Mouse (Mus musculus): ENCODE measurements around the gene Ppm1g.

Gene Ppm1g

DNA sequence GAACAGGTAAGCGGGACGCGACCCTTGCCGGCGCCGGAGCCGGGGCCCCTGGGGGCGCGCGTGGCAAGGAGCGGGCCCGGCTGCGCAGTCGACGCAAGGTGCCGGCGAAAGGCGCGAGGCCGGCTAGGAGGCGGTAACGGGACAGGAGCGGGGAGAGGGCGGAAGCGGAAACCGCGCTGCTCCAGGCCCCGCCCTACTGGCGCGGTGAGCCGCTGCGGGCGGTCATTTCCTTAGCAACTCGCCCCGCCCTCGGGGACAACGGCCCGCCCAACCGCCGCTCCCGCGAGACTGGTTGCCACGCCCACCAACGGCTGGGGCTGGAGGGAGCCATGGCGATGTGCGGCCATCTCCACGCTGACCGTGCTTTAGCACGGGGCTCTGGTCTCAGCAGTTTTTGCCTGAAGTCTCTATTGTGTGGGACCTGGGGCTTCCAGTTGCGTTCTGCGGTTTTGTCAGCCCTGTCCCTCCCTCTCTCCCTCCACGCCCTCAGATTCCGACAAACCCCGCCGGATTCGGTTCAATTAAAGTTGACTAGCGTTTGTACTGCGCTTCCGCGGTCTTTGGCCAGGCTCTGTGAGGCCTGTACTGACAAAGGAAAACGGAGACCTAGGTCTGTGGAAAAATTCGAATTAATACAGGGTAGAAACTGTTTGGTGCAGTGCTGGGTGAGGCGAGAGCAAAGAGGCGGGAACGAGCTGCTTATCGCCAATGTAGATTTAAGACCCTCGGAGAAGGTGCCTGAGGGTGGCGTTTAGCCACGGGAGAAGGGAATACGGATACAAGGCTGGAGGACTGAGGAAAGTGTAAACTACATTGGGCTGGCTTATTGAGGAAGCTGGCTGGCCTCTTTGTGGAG lies at the start of gene Ppm1g:
Gene Ppm1g, minus strand, starts transcription at position 240 of the 856 bp plus-strand sequence.
- DNase-seq: peak; percentile 96 to 97

DNA sequence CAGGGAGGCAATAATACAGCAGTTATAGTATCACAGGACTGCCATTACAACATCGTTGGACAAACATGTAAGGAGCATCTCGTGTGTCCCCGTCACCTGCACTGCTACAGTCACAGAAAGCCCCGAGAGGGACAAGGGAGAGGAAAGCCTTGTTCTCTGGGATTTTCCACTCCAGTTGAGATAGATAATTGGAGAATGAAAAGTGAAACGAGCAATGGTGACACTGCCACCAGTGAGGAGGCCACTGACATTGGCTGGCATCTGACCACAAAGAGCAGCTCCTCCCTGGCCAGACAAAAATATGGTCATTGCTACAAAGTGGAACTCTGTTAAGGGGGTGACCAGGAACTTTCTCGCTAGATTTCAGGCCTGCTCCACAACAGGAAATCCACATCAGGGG lies 47.2 kb upstream of the Ppm1g start:
- no peak for DNase-seq

DNA sequence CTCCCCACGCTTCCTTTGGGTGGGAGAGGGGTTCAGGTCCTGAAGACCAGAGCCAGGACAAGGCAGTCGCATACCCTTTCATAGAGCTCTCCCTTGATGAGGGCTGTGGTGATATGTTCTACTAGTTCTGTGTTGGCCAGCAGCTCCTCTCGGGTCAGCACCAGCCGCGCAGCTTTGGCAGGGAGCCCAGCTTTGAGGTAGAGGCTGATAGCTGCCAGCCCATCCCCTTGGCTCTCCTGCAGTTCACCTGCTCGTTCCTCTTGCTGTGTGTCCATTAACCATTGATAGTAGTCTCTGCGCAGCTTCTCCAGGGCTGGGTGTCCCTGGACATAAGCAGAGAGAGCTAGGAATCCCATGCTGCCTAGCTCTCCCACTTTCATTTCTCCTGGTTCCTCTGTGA lies 45.6 kb upstream of the Ppm1g start:
- no peak for DNase-seq

DNA sequence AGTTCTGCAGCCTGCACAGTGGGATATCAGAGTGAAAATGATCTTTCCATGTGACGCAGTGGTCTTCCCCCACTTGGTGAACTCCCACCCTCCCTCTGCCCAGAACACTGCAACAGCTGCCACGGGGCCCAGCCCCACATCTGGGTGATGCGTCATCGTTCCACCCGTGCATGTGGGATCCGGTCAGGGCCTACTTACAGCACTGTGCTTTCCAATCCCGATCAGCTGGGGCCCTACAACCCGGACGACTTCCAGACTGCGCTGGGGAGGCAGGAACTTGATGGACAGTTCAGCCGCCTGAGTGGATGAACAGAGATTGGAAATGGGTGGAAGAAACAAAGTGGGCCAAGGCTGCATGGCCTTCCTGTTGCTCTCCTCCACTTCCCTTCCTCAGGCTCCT lies 37.1 kb upstream of the Ppm1g start:
- DNase-seq: no peak

DNA sequence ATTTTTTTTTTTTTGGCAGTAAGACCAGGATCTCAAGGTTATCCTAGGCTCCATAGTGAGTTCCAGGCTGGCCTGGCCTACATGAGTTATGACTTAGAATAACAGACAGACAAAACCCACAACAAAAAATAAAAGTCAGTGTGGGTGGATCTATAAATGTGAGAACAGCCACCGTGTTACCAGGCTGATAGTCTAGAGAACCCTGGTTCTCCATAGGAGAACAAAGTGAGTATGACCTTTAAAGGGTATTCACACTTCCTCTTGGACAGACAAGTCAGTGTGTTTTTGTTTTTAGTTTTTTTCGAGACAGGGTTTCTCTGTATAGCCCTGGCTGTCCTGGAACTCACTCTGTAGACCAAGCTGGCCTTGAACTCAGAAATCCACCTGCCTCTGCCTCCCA lies 35.5 kb upstream of the Ppm1g start:
- DNase-seq: no peak

DNA sequence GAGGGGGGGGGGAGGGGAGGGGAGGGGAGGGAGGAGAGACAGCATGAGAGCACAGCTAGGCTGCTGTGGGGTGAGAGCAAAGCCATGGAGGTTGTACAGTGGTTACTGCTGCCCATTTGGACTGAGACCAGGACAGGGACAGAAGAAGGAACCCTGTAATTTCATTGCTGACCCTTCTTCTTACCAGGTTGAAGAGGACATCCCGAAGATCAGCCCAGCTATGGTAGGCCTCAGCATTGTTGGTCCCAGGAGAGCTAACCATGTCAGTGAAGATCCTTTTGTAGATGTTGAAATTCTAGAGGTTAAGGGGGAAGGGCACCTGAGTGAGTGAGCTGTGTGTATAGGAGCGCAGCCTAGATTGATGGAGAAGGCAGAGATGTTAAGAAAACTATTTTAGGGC lies 34.9 kb upstream of the Ppm1g start:
- DNase-seq: no peak

DNA sequence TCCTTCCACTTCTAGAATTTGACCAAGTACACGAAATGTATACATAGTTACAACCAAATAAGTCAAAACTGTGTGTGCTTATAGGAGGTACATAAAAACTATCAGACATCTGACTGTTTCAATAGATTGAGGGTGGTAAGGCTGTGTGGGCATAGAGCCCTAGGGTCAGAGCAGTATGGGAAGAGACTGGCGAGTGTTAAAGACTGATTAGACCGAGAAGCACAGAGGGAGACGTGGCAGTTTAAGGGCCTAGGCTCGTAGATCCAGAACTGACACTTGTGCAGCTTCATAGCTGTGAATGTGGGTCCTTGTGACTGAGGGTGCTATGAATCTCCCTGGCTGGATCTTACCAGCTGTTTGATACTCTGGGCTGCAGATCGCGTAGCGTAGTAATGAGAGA lies 34.4 kb upstream of the Ppm1g start:
- no peak for DNase-seq

DNA sequence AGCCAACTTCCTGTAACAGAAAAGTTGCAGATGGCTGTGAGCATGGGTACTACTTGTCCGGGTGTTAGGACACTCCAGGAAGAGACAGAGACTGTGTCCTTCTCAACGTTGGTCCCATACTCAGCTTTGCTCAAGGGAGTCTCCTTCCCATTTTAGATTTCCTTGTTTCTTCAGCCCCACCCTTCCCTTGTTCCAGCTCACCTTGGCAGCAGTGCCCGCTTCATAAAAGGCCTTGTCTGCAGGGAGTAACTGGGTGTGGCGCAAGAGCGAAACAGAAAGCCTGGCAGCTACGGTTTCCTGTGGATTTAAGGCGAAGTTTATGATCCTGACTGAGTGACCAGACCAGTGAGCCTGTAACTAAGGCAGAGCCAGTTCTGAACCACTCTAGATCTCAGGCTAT lies 34.0 kb upstream of the Ppm1g start:
- DNase-seq: peak; percentile 82 to 90

DNA sequence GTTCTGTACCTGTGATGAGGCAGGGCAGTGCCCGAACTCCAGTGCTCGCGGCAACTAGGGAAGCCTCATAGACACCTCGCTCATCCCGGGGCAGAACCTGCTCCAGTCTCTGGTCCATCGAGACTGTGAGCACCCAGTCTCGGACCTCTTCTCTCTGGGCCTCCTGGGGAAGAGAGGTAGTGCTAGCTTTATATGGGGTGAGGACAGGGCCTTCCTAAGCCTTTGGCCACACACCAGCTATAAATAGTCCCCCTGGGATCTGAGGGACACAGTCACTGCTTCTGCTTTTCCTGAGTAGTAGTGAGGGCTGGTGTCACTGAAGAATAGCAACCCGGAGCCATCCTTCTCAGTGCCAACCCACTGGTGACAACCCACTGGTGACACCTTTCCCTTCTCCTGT lies 33.3 kb upstream of the Ppm1g start:
- DNase-seq: no peak

DNA sequence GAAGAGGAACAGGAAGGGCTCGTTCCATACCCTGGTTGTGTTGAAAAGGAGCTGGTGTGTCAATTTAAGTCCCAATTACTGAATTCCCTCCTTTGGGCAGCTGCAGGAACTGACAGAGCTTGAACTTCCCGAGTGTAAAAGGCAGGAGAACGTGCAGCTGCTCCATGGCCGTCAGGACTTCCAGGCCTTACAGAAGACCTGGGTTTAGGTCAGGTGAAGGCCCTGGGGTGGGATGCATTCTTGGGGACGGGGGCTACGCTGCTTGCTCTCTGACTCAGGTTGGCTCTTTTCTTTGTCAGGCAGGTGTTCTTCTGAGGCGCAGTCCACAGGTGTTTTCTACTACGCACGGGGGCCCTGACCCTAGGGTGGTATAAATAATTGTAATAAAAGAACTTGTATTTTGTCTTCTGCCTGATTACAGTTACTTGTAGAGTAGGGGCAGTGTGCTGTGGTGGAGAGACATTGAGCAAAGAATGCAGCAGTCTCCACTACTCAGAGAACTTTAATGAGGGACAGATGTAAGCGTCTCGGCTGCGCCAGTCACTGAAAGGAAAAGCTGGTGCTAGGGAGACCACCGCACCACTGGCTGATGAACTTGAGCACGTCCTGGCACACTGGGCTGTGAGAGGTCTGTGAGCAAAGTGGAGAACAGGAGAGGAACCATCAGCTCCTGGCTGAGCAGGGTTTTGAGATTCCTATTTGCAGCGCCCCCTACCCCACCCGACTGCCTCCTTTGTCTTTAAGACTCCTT lies 32.5 kb upstream of the Ppm1g start:
- no peak for DNase-seq

DNA sequence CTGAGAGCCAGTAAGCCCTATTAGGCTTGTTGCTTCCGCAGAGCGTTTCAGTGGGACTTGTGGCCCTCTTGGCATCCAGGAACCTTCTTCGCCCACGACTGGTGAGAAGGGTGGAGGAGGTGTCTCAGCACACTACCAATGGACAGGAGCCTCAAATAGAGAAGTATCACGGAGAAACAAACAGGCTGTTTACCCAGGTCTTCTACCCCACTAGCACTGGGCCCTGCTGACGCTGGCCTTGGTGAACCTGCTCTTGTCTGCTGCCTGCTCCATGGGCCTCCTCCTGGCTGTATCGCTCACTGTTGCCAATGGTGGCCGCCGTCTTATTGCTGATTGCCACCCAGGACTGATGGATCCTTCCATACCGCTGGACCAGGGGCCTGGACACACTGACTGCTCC lies 31.7 kb upstream of the Ppm1g start:
- no peak for DNase-seq

DNA sequence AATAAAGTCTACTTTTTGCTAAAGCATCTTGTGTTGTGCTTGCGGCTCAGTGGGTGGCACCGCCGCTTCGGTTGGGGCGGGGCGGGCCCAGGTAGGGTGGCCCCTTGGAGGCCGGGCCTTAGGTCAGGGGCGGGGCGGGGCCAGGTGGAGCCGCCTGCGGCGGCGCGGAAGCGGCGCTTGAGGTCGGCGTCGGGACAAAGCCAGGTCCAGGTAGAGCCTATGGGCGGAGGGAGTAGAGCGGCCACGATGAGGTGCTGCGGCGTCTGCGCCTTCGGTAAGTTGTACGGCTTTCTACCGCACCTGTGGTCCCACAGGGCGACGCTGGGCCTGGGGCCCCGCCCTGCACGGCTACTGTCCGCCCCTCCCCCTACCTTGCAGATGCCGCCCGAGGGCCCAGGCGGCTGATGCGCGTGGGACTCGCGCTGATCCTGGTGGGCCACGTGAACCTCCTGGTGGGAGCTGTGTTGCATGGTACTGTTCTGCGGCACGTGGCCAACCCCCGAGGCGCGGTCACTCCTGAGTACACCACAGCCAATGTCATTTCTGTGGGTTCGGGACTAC lies 31.1 kb upstream of the Ppm1g start, which contains the start of gene Krtcap3:
Gene Krtcap3, plus strand, starts transcription at position 151 of the 561 bp plus-strand sequence.
- DNase-seq: peak; percentile 77 to 85

DNA sequence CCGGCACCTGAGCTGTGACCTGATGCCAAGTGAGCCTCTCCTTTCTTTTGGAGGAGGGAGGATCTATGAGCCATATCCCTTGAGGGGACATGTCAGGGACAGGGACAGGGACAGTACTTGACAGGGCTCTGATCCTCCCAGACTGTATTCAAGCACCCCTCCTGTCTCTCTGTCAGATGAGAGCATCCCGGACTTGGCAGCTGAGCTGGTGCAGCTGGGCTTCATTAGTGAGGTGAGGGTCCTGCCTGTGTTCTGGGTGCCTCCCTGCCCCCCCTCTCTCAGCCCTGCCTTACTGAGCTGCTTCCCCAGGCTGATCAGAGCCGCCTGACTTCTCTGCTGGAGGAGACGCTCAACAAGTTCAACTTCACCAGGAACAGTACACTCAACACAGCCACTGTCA lies 30.2 kb upstream of the Ppm1g start:
- no peak for DNase-seq

DNA sequence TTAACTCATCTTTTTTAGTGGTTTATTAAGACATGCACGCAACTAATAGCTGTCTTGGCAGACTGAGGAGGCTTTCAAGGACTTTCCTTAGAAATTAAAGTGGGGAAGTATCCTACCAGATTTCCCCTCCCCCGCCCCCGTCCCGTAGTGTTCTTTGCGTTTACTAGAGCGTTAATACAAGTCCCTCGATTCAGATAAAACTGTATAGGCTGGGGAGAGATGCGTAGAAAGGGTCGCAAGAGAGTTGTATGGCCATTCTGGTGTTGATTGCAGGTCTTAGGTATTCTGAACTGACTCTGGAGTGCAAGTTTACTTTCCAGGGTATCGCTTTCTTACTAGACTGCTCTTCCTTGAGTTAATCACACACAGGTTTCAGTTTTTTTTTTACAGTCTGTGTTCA lies 21.7 kb upstream of the Ppm1g start:
- DNase-seq: no peak

DNA sequence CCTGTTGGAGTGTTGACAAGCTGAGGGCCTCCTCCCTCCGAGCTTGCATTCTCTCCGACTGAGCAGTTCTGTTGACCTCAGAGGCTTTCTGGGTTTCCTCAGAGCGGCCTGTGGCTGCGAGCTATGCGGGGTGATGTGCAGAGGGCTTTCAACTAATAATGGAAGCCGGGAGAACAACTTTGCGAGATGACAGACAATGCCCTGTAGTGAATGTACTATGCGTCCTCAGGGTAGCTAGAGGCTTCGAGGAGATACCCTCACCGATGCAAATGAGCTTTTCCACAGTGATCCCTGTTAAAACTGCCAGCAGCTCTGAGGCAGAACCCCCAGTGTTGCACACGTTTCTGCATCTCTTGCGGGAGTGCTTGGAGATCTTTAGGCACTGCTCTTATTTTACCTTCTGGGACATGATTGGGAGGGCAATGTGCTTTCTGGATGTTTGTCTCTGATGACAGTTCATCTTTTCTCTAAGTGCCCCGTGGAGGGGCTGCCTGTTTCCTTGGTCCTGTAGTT lies 21.1 kb upstream of the Ppm1g start:
- DNase-seq: no peak

DNA sequence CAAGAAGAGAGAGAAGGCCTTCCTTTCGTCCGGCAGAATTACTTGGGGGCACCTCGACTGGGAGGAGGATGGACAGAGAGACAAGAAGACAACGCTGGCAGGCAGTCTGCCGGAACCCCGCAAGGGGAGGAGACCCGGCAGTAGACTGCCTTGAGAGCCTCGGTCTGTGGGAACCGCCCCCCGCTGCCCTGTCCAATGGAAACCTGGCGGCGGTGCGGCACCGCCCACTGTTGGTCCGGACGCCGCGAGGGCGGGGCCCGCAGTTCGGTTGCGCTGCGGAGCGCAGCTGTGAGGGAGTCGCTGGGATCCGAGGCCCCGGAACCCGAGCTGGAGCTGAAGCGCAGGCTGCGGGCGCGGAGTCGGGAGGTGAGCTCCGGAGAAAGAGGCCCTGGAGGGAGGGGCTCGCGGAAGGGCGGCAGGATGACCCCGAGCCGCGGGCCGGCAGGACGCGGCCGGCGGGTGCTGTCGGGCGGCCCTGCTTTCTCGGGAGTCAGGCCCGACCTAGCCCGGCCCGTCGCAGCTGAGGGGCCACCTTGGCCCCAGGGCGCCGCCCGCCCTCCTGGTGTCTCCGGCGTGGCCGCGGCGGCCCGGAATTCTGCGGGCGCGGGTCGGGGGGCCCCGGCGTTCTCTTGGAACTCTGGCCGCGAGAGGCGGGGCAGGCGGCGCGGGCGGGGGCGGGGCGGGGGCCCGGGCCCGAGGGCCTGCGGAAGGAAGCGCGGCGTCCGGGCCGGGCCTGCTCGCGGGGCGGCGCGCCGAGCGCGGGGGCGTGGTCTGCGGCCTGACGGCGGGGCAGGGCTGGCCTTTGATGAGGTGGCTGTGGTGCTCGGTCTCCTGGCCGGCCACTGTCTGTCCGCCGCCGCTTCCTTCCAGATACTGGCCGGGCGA lies 20.4 kb upstream of the Ppm1g start, which contains the start of the genes Nrbp1 and Gm9970:
Gene Nrbp1, plus strand, starts transcription at position 228 of the 885 bp plus-strand sequence.
Gene Gm9970, minus strand, starts transcription at position 596 of the 885 bp plus-strand sequence.
- DNase-seq: peak; percentile 96 to 97

DNA sequence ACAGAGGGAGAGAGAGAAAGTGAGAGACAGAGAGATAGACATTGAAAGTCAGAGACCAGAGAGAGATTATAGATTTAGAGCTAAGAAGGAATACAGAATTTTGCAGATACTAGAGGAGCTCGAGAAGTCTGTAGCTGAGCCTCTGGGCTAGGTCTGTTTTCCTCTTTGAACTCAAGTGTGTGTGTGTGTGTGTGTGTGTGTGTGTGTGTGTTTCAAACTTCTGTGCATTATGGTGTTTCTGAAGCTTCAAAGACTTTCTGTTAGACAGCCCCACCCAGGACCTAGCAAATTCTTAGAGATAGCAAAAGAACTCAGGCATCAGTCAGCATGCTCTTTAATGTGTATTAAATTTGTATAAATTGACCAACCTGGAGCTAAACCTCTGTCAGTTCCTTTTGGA lies 6.2 kb upstream of the Ppm1g start:
- no peak for DNase-seq

DNA sequence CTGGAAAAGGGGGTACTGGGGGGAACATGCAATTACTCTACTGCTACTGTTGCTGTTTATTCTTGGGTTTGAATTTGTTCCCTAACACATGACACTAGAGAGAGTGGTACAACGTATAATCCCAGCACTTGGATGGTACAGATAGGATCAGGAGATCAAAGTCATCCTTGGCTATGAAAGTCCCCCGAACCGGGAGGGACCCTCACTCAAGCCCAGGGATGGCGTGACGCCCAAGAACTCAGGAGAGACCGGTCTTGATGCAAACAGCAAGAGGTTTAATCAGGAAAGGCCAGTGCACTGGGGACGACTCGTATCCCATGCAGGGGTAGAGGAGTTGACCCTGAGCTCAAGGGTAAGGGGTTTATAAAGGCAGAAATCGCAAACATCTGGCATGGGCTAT lies 2.2 kb upstream of the Ppm1g start:
- no peak for DNase-seq

DNA sequence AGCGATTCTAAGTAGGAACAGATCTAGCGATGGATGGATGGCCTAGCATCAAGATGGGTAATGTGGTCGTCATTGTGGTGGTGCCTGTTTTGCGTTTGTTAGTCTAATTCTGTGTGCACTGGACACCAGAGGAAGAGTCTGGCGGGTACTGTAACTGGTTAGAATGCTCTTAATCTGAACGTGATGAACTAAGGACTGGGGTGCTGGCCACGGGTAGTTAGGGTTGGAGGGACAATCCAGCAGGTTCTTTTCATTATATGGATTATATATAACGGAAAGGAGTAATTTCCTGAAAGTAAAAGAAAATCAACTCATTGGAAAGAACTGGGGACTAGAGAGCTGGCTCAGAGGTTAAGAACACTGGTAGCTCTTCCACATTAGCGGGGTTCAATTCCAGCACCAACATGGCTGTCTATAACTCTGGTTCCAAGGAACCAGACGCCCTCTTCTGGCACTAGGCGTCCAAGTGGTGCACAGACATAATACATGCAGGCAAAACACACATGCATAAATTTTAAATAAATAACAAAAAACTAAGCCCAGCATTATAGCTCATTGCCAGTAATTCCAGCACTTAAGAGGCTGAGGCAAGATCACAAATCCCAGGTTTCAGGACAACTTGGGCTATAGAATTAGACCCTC lies 938 bp upstream of the Ppm1g start:
- DNase-seq: peak in 1 of 2 experiments; percentile 39

DNA sequence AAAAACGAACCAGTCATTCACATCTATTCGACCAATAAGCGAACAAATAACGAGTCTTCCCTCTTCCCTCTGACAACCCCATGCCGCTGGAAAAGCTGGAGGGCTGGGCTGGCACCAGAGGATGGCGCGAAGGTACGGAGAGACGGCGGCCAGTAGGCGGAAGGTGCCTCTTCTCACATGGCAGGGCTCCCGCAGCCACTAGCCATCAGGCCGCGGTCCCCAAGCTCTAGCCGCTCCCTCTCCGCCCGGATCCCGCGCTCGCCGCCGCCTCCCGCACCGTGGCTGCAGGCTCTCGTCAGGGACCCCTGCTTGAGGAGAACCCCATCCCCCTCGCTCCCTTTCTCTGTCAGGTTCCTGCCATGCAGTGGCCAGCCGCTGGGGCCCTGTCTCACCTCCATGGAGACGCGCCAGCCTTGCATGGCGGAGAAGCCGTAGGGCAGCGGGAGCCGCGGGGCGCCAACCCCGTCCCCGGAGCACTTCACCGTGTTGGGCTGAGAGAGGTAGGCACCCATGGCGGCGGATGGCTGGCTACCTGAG lies 508 bp downstream of the Ppm1g start:
- peak in 1 of 2 experiments; percentile 45 for DNase-seq

DNA sequence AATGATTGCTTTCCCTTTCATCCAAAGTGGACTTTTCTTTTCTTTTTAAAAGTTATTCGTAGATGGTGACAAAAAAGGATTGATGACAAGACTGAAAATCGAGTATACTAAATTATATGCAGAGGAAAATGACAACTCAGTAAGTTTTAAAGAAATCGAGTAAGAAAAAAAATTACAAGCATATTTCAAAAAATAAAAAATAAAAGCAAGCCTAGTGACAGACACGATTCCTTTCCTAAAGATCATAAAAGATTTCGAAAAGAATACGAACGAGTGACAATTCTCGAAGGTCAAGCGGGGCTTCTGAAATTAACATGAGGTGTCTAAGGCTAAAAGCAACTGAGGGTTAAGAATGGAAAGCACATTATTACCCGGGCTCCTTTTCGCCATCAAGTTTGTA lies 1.0 kb downstream of the Ppm1g start:
- DNase-seq: no peak

DNA sequence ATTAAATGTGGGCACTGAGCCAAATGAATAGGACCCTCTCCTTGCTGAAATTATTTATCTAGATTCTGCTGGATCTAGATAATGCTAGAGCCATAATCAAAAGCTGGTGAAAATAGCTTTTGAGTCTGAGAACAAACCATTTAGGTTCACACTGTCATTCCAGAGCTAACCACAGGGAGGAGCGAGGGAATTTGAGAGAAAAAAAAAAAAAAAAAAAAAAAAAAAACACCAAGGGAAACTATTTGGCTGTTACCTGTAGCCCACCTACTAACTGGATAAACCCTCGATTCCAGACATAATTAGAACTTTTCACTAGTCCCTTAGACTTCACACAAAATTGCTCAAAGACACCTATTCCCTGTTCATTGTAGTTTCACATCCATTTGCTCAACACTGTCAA lies 1.4 kb downstream of the Ppm1g start:
- DNase-seq: no peak

All from lung, adult 18-20 months (tissue).